Comparison of ENCODE assay signal across 8 mouse cellular contexts in the genomic region with DNA sequence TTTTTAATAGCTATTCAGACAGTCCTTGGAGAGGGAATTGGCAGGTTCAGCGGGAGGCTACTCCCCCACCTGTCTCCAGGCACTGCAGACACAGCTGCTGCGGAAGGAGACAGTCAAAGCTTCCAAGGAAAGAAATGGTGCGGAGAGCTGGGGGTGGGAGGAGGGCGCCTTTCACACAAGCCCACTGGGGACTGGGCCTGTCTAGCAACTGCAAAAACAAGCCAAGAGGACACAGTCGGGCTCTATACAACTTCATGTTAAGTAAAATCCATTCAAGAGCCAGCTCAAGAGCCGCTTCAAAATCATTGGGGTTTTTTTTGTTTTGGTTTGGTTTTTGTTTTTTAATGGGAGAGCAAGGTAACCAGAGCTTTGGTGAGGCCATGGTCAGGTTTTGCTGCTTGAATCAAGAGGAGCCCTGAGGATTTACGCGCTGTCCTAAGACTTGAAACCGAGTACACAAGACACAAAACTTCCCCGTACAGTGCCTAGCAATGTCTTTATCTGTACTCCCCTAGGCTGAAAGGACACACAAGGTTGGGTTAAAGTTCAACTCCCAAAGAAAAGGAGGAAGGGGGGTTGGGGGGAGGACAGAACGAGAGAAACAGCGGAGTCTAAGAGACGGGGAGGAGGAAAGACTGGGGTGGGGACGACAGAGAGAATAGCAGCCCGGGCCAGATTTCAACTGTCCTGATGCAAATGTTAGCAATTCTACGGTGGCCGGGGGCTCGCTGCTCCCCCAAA.
DNase-seq lines count a peak whose midpoint lies in the region; ATAC-seq and TF ChIP-seq lines count a peak whose summit lies in the region.

No protein-coding gene starts in this region.

- 3% methylated on average over 18 of the region's 18 CpGs for whole genome bisulfite sequencing in embryonic facial prominence, embryonic 11.5 days
- WGBS in intestine, embryonic 16.5 days, result 9% methylated on average over 18 of the region's 18 CpGs
- 4% methylated on average over 18 of the region's 18 CpGs for WGBS in limb, embryonic 14.5 days
- WGBS in midbrain, embryonic 13.5 days, result 2% methylated on average over 18 of the region's 18 CpGs
- 6% methylated on average over 18 of the region's 18 CpGs for WGBS in stomach, embryonic 15.5 days

- H3K36me3 ChIP-seq in embryonic facial prominence, embryonic 11.5 days (replicated peaks; ENCODE audit: control insufficient read depth, insufficient read depth, low read depth, low read length), result no peaks in the 10 kb centered on the region
- H3K36me3 ChIP-seq in intestine, embryonic 16.5 days (ENCODE audit: control insufficient read depth, insufficient read depth, low read length), result no peaks in the 10 kb centered on the region
- no peaks in the 10 kb centered on the region for H3K36me3 ChIP-seq in limb, embryonic 14.5 days (ENCODE audit: control insufficient read depth, insufficient read depth, low read length)
- H3K36me3 ChIP-seq in midbrain, embryonic 13.5 days, result no peaks in the 10 kb centered on the region
- no peaks in the 10 kb centered on the region for H3K36me3 ChIP-seq in stomach, embryonic 15.5 days

- peak overlapping the region; percentile 64 for H3K9ac ChIP-seq in embryonic facial prominence, embryonic 11.5 days (replicated peaks; ENCODE audit: low read length)
- peak overlapping the region; percentile 63 for H3K9ac ChIP-seq in intestine, embryonic 16.5 days (ENCODE audit: low read depth, low read length)
- peak overlapping the region; percentile 63 for H3K9ac ChIP-seq in limb, embryonic 14.5 days (ENCODE audit: low read depth, low read length, severe bottlenecking)
- peak overlapping the region; percentile 73 for H3K9ac ChIP-seq in midbrain, embryonic 13.5 days (replicated peaks)
- 0 out of 2 replicates have a peak overlapping the region, but pooled peaks have one; percentile 2 for H3K9ac ChIP-seq in stomach, embryonic 15.5 days

- peak overlapping the region; percentile 73 for H3K4me2 ChIP-seq in embryonic facial prominence, embryonic 11.5 days (ENCODE audit: low read depth, low read length)
- peak overlapping the region; percentile 87 for H3K4me2 ChIP-seq in intestine, embryonic 16.5 days (ENCODE audit: low read depth, low read length)
- peak overlapping the region; percentile 79 for H3K4me2 ChIP-seq in limb, embryonic 14.5 days (replicated peaks; ENCODE audit: low read depth, low read length, severe bottlenecking)
- H3K4me2 ChIP-seq in midbrain, embryonic 13.5 days (replicated peaks), result peak overlapping the region; percentile 75
- H3K4me2 ChIP-seq in stomach, embryonic 15.5 days, result peak overlapping the region; percentile 62

- peak overlapping the region; percentile 34 for H3K4me3 ChIP-seq in embryonic facial prominence, embryonic 11.5 days (ENCODE audit: low read depth, low read length)
- H3K4me3 ChIP-seq in intestine, embryonic 16.5 days (ENCODE audit: low read length), result peak overlapping the region; percentile 48
- H3K4me3 ChIP-seq in limb, embryonic 14.5 days (replicated peaks; ENCODE audit: low read length), result peak overlapping the region; percentile 38
- H3K4me3 ChIP-seq in midbrain, embryonic 13.5 days (replicated peaks), result peak overlapping the region; percentile 47
- H3K4me3 ChIP-seq in stomach, embryonic 15.5 days (replicated peaks), result peak overlapping the region; percentile 36

- no peaks in the 10 kb centered on the region for H3K9me3 ChIP-seq in embryonic facial prominence, embryonic 11.5 days (replicated peaks; ENCODE audit: control insufficient read depth, low read length)
- H3K9me3 ChIP-seq in intestine, embryonic 16.5 days (ENCODE audit: control insufficient read depth, low read length), result peaks cover 5% of the 10 kb centered on the region; the same call in 1 of the 2 replicates
- no peaks in the 10 kb centered on the region; the same call in 1 of the 2 replicates for H3K9me3 ChIP-seq in limb, embryonic 14.5 days (ENCODE audit: control insufficient read depth, low read length)
- H3K9me3 ChIP-seq in midbrain, embryonic 13.5 days, result no peaks in the 10 kb centered on the region
- H3K9me3 ChIP-seq in stomach, embryonic 15.5 days, result no peaks in the 10 kb centered on the region

- H3K27ac ChIP-seq in embryonic facial prominence, embryonic 11.5 days (replicated peaks; ENCODE audit: low read depth, low read length), result peak overlapping the region; percentile 49
- peak overlapping the region; percentile 58 for H3K27ac ChIP-seq in intestine, embryonic 16.5 days (ENCODE audit: low read length)
- peak overlapping the region; percentile 88 for H3K27ac ChIP-seq in limb, embryonic 14.5 days (replicated peaks; ENCODE audit: low read depth, low read length)
- H3K27ac ChIP-seq in midbrain, embryonic 13.5 days, result peak overlapping the region; percentile 81
- H3K27ac ChIP-seq in stomach, embryonic 15.5 days, result peak overlapping the region; percentile 67

- no peaks in the 10 kb centered on the region for H3K4me1 ChIP-seq in embryonic facial prominence, embryonic 11.5 days (ENCODE audit: control insufficient read depth, insufficient read depth, low read length)
- H3K4me1 ChIP-seq in intestine, embryonic 16.5 days (ENCODE audit: control insufficient read depth, insufficient read depth, low read length), result 0 out of 2 replicates have a peak, but pooled peaks cover 5% of the 10 kb centered on the region
- peaks cover 31% of the 10 kb centered on the region for H3K4me1 ChIP-seq in limb, embryonic 14.5 days (ENCODE audit: control insufficient read depth, insufficient read depth, low read length)
- peaks cover 10% of the 10 kb centered on the region for H3K4me1 ChIP-seq in midbrain, embryonic 13.5 days (replicated peaks)
- H3K4me1 ChIP-seq in stomach, embryonic 15.5 days, result peaks cover 12% of the 10 kb centered on the region

- ATAC-seq in embryonic facial prominence, embryonic 11.5 days (replicated peaks; ENCODE audit: insufficient number of reproducible peaks, low FRiP score, low TSS enrichment, low read depth), result peak; percentile 63
- peak; percentile 74 for ATAC-seq in intestine, embryonic 16.5 days
- peak; percentile 57 for ATAC-seq in limb, embryonic 14.5 days (ENCODE audit: low FRiP score, low read depth)
- peak; percentile 77 for ATAC-seq in midbrain, embryonic 13.5 days
- no peak for ATAC-seq in stomach, embryonic 15.5 days (ENCODE audit: insufficient read depth, low FRiP score, low read depth)

- DNase-seq in left cerebral cortex, adult 18-20 months (ENCODE audit: low spot score in 2 of 2), result peak; percentile 38 to 52
- no peak for DNase-seq in left cerebral cortex, adult 11 months (ENCODE audit: low spot score)
- DNase-seq in embryonic facial prominence, embryonic 11.5 days (ENCODE audit: low spot score), result peak; percentile 64
- peak; percentile 73 to 78 for DNase-seq in heart, adult 18-20 months
- peak; percentile 71 for DNase-seq in limb, embryonic 14.5 days (ENCODE audit: low spot score)

- TF ChIP-seq POLR2A in limb, embryonic 14.5 days (IDR thresholded peaks at IDR 0.05; ENCODE audit: borderline replicate concordance, extremely low read depth, insufficient read depth, insufficient read length), result no peak

- no peaks in the 10 kb centered on the region for H3K27me3 ChIP-seq in embryonic facial prominence, embryonic 11.5 days (ENCODE audit: control insufficient read depth, insufficient read depth, low read length)
- H3K27me3 ChIP-seq in intestine, embryonic 16.5 days (replicated peaks; ENCODE audit: control insufficient read depth, insufficient read depth, low read length), result no peaks in the 10 kb centered on the region
- no peaks in the 10 kb centered on the region for H3K27me3 ChIP-seq in limb, embryonic 14.5 days (ENCODE audit: control insufficient read depth, insufficient read depth, low read length)
- H3K27me3 ChIP-seq in midbrain, embryonic 13.5 days, result no peaks in the 10 kb centered on the region
- no peaks in the 10 kb centered on the region for H3K27me3 ChIP-seq in stomach, embryonic 15.5 days (replicated peaks)

Comparison
In these comparisons a context has a peak if more than half of its experiments do, and no peak if none do; other contexts are left out.
1. H3K9ac ChIP-seq: peak in every context shown above with its lines; median percentile 73 in midbrain, embryonic 13.5 days; 64 in embryonic facial prominence, embryonic 11.5 days; 63 in intestine, embryonic 16.5 days; 63 in limb, embryonic 14.5 days; 2 in stomach, embryonic 15.5 days.